Mouse (Mus musculus) megakaryocyte, embryonic 14.5 days (primary cell): ENCODE data around the gene 1810013L24Rik.
"Not testable (repeated sequence)": the region's sequence is repeated elsewhere in the genome, so short reads cannot be mapped to it uniquely, and the experiment has no call there.

Source experiments
- FLI1 ChIP-seq: IDR thresholded peaks from 2 replicates; pipeline ENCODE4 v1.6.1; 2012; ENCODE audit warnings: low read length, inconsistent platforms, mixed read lengths
- GATA1 ChIP-seq: IDR thresholded peaks from 3 replicates; pipeline ENCODE4 v1.6.1; 2012; ENCODE audit warnings: mixed read lengths, low read length, inconsistent platforms, borderline replicate concordance

- not testable (repeated sequence) for TF ChIP-seq GATA1, FLI1
Measured at GRCm38 (mm10) chr16:8894214-8894613, 64.3 kb downstream of the 1810013L24Rik start.
